Mouse (Mus musculus): ENCODE results near the gene Ctsl. TPM values are rescaled to one million over a fixed set of nuclear protein-coding genes. Genes with fewer than 3 reads are reported as not detected.

The Ctsl gene
- polyA plus RNA-seq (2012; rRNA removed; ENCODE audit: low replicate concordance), result 251 and 750 TPM in 2 replicates

DNA sequence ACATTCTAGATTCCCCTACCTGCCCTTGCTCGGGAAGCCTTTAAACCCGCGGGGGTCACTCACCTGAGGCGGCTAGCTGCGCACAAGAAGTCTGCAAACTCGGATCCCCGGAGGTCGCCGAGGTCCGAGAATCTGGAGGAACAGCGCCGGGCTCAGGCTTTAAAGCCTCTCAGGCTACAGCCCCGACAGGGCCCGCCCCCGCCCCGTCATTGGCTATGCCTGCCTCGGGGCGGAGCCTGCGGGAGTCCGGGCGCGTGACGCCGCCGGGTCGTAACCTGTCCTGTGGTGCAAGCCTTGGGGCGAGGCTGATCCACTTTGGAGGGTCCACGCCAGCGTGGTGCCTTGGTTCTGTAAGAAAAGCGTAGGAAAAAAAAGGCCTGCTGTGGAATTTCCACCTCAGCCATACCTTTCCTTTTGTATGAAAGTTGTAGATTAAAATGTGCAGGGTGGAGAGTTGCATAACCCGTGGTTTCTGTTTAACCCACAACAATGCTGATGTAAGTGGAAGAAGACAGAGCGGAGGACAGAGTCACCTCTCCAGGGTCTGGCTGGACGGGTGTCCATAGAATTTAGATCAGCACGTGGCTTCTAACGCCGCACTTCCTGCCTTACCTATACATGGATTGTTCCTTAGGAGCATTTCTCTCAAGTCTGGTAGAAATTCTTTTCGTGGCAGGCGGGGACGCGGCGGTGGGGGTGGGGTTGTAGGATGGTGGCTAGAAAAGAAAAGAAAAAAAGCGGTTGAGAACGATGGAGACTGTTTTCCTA, at the start of gene Ctsl:
Gene Ctsl (minus strand): TSS at position 718 of the 768 bp plus-strand sequence.

DNA sequence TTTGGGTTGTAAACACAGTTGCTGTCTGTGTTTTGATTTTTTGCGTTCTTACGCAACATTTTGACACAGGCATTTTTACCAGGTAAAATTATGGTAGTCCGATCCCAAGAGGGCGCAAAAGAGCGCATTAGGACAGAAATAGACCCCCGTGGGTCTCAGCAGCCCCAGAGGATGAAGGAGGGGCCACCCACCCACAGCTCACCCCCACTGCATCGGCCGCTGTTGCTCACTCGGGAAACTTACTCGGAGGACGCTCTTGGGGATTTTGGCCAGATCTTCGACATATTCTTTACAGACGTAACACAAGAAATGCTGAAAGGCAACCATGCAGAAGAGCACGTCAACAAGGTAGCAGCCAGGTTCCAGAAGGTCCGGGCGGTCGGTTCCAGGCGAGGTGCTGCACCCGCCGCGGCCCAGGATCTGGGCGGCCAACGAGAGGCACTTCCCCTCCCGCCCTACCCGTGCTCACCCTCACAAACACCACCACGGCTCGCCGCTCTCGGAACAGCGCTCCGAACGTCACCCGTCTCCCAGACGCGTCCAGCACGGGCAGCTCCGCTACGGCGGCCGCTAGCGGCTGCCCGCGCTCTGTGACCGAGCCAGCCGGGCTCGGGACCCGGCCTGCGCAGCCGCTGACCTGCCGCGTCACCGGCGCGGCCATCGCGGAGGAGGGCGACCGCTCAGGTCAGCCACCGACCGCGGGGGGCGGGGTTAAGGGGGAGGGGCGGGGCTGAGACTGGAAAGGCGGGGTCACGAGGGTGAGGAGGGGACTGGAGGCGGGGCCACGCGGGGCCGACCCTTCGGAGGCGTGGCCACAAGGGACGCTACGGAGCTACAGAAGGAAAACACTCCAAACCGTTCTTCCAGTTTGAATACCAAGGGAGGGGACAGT, 58.4 kb downstream of the Ctsl start, which contains the start of gene Aaed1:
Gene Aaed1 (minus strand): TSS at position 687 of the 892 bp plus-strand sequence.

Other genes with a start within 250 kb of the Ctsl start
- 6.2 and 9.3 TPM in 2 replicates for gene Slc35d2, start 241.5 kb downstream of the Ctsl start, polyA plus RNA-seq (2012; rRNA removed; ENCODE audit: low replicate concordance)
- gene Zfp367, start 217.7 kb downstream of the Ctsl start, polyA plus RNA-seq (2012; rRNA removed; ENCODE audit: low replicate concordance), result 12.9 and 13.7 TPM in 2 replicates
- gene Habp4, start 209.1 kb downstream of the Ctsl start, polyA plus RNA-seq (2012; rRNA removed; ENCODE audit: low replicate concordance), result 16.8 and 24.8 TPM in 2 replicates
- gene Cdc14b, start 95.6 kb downstream of the Ctsl start, polyA plus RNA-seq (2012; rRNA removed; ENCODE audit: low replicate concordance), result 3.7 and 4.7 TPM in 2 replicates
- gene Aaed1, start 58.2 kb downstream of the Ctsl start, polyA plus RNA-seq (2012; rRNA removed; ENCODE audit: low replicate concordance), result 18.5 and 20.7 TPM in 2 replicates
- gene Cdk20, start 61.4 kb upstream of the Ctsl start, polyA plus RNA-seq (2012; rRNA removed; ENCODE audit: low replicate concordance), result 19.7 and 20.4 TPM in 2 replicates
- gene Fam240b, start 126.9 kb upstream of the Ctsl start, polyA plus RNA-seq (2012; rRNA removed; ENCODE audit: low replicate concordance), result not detected in 2 replicates

Measured in subcutaneous adipose tissue, adult 2 months (tissue).